Comparison of ENCODE assay signal across 8 mouse cellular contexts in genomic region chr2:180385231-180385895, GRCm38 (mm10). TPM values are rescaled to one million over a fixed set of nuclear protein-coding genes. Genes with fewer than 3 reads are reported as not detected.
DNase-seq lines count a peak whose midpoint lies in the region; ATAC-seq lines count a peak whose summit lies in the region.

No protein-coding gene starts in this region.

- peak; percentile 92 for ATAC-seq in heart, embryonic 16.5 days (replicated peaks; ENCODE audit: extremely low read depth, insufficient read depth, low FRiP score)
- ATAC-seq in frontal cortex, adult (ENCODE audit: low TSS enrichment) = no peak
- no peak for ATAC-seq in activated CD4-positive, CD25-positive, alpha-beta regulatory T cell, adult 4 months

- peak; percentile 39 for DNase-seq in ZHBTc4 (ENCODE audit: low read depth, low spot score)
- peak; percentile 21 for DNase-seq in forebrain, embryonic 10.5 days (ENCODE audit: extremely low spot score, low spot score)
- DNase-seq in midbrain, embryonic 10.5 days (ENCODE audit: low spot score) = peak; percentile 26
- DNase-seq in adrenal gland, adult 8-10 months = no peak
- no peak for DNase-seq in spleen, adult 12 weeks (ENCODE audit: low spot score)

- H3K9me3 ChIP-seq in forebrain, embryonic 10.5 days = no peaks in the 10 kb centered on the region
- H3K9me3 ChIP-seq in heart, embryonic 16.5 days (replicated peaks; ENCODE audit: control insufficient read depth, low read length) = no peaks in the 10 kb centered on the region
- H3K9me3 ChIP-seq in midbrain, embryonic 10.5 days (replicated peaks) = no peaks in the 10 kb centered on the region

- peaks cover 34% of the 10 kb centered on the region for H3K4me1 ChIP-seq in forebrain, embryonic 10.5 days
- peaks cover 8% of the 10 kb centered on the region for H3K4me1 ChIP-seq in heart, embryonic 16.5 days (ENCODE audit: control insufficient read depth, insufficient read depth, low read length)
- peaks cover 34% of the 10 kb centered on the region for H3K4me1 ChIP-seq in midbrain, embryonic 10.5 days

- WGBS in forebrain, embryonic 10.5 days = 3% methylated on average over 26 of the region's 26 CpGs
- 1% methylated on average over 26 of the region's 26 CpGs for WGBS in heart, embryonic 16.5 days
- 4% methylated on average over 26 of the region's 26 CpGs for WGBS in midbrain, embryonic 10.5 days

- H3K4me3 ChIP-seq in forebrain, embryonic 10.5 days = peak overlapping the region; percentile 62
- peak overlapping the region; percentile 81 for H3K4me3 ChIP-seq in heart, embryonic 16.5 days (ENCODE audit: low read length)
- peak overlapping the region; percentile 65 for H3K4me3 ChIP-seq in midbrain, embryonic 10.5 days

- peak overlapping the region; percentile 88 for H3K4me2 ChIP-seq in heart, embryonic 16.5 days (ENCODE audit: low read depth, low read length)

- H3K9ac ChIP-seq in heart, embryonic 16.5 days (ENCODE audit: low read length) = peak overlapping the region; percentile 97

- no peaks in the 10 kb centered on the region for H3K36me3 ChIP-seq in forebrain, embryonic 10.5 days (replicated peaks)
- no peaks in the 10 kb centered on the region for H3K36me3 ChIP-seq in heart, embryonic 16.5 days (ENCODE audit: control insufficient read depth, insufficient read depth)
- H3K36me3 ChIP-seq in midbrain, embryonic 10.5 days = no peaks in the 10 kb centered on the region

- H3K27me3 ChIP-seq in forebrain, embryonic 10.5 days (ENCODE audit: poor library complexity, severe bottlenecking) = peaks cover 69% of the 10 kb centered on the region
- H3K27me3 ChIP-seq in heart, embryonic 16.5 days (ENCODE audit: control insufficient read depth, insufficient read depth, low read length) = peaks cover 16% of the 10 kb centered on the region
- peaks cover 70% of the 10 kb centered on the region for H3K27me3 ChIP-seq in midbrain, embryonic 10.5 days (ENCODE audit: low read depth, poor library complexity, severe bottlenecking)

- H3K27ac ChIP-seq in forebrain, embryonic 10.5 days = peak overlapping the region; percentile 67
- H3K27ac ChIP-seq in heart, embryonic 16.5 days (ENCODE audit: low read length) = peak overlapping the region; percentile 99
- peak overlapping the region; percentile 64; the same call in 1 of the 2 replicates for H3K27ac ChIP-seq in midbrain, embryonic 10.5 days (replicated peaks)

RNA-seq across cellular contexts. Expression of gene Gata5, which starts 50.9 kb away (rescaled TPM):
- 0.15 TPM in 1 of 2 replicates, not detected in the other for polyA plus RNA-seq in forebrain, embryonic 10.5 days (2016; fragmentation: Nextera tagmentation; extraction: Ambion mirVana)
- 3.9 and 5.7 TPM in 2 replicates for polyA plus RNA-seq in heart, embryonic 16.5 days (2015; fragmentation: Nextera tagmentation; extraction: Ambion mirVana)
- 0.04 and 0.10 TPM in 2 replicates for polyA plus RNA-seq in midbrain, embryonic 10.5 days (2016; fragmentation: Nextera tagmentation; extraction: Ambion mirVana)
- total RNA-seq in adrenal gland, adult 8-10 months (2022) = under 1 TPM in 2 of 4 experiments, not detected in 2; 0.07 to 0.09 TPM
- polyA plus RNA-seq in activated CD4-positive, CD25-positive, alpha-beta regulatory T cell, adult 4 months (2017; shearing (Covaris generic)) = not detected

Comparison
In these comparisons a context has a peak if more than half of its experiments do, and no peak if none do; other contexts are left out.
1. DNase-seq: peak in ZHBTc4 (single experiment), forebrain, embryonic 10.5 days (single experiment) and midbrain, embryonic 10.5 days (single experiment); none in adrenal gland, adult 8-10 months (single experiment) and spleen, adult 12 weeks (single experiment).
2. Peak in every context shown above with its lines, with median percentiles within 50 percentile points of each other: H3K27ac ChIP-seq and H3K4me3 ChIP-seq.